Mouse (Mus musculus): ENCODE measurements at regions not wholly inside any gene's neighbourhood (a gene's known extent, or its start where the extent isn't known, plus 50 kb on each side); places are given as distances from the start of the nearest gene placed in this dataset.

- no peak for DNase-seq
- intact Hi-C loops (cut with DNase I; ENCODE audit: low total_unique reads) = no loop called here
These were observed 441.5 kb downstream of the Ebf1 start for GRCm38 (mm10) chr11:45058658-45059057.

- no peak for DNase-seq
- intact Hi-C loops (cut with DNase I; ENCODE audit: low total_unique reads) = no loop called here
These were observed 449.5 kb downstream of the Ebf1 start for GRCm38 (mm10) chr11:45066592-45066991.

GRCm38 (mm10) chr11:45070280-45070679 is 453.2 kb downstream of the Ebf1 start:
- intact Hi-C loops (cut with DNase I; ENCODE audit: low total_unique reads) = no loop called here
- no peak for DNase-seq

- intact Hi-C loops (cut with DNase I; ENCODE audit: low total_unique reads) = no loop called here
- no peak for DNase-seq
These were observed 454.1 kb downstream of the Ebf1 start for GRCm38 (mm10) chr11:45071195-45071594.

GRCm38 (mm10) chr11:45084506-45085037 is 467.5 kb downstream of the Ebf1 start:
- intact Hi-C loops (cut with DNase I; ENCODE audit: low total_unique reads) = no loop called here
- no peak for DNase-seq

- DNase-seq = no peak
- intact Hi-C loops (cut with DNase I; ENCODE audit: low total_unique reads) = no loop called here
These were observed 468.0 kb downstream of the Ebf1 start for GRCm38 (mm10) chr11:45085145-45085544.

GRCm38 (mm10) chr11:45087186-45087915 is 470.2 kb downstream of the Ebf1 start:
- intact Hi-C loops (cut with DNase I; ENCODE audit: low total_unique reads) = no loop called here
- DNase-seq = no peak

GRCm38 (mm10) chr11:45088286-45088685 is 471.2 kb downstream of the Ebf1 start:
- intact Hi-C loops (cut with DNase I; ENCODE audit: low total_unique reads) = no loop called here
- no peak for DNase-seq

GRCm38 (mm10) chr11:45089561-45089960 is 472.4 kb downstream of the Ebf1 start:
- intact Hi-C loops (cut with DNase I; ENCODE audit: low total_unique reads) = no loop called here

GRCm38 (mm10) chr11:45103498-45104336 is 486.6 kb downstream of the Ebf1 start:
- DNase-seq = peak; percentile 9
- intact Hi-C loops (cut with DNase I; ENCODE audit: low total_unique reads) = no loop called here

More at GRCm38 (mm10) chr11:45089561-45089960, 472.4 kb downstream of the Ebf1 start:
- no peak for DNase-seq

GRCm38 (mm10) chr11:45116702-45117101 is 499.6 kb downstream of the Ebf1 start:
- intact Hi-C loops (cut with DNase I; ENCODE audit: low total_unique reads) = no loop called here
- no peak for DNase-seq

GRCm38 (mm10) chr11:45123276-45123675 is 506.2 kb downstream of the Ebf1 start:
- intact Hi-C loops (cut with DNase I; ENCODE audit: low total_unique reads) = no loop called here
- no peak for DNase-seq

- DNase-seq = no peak
- intact Hi-C loops (cut with DNase I; ENCODE audit: low total_unique reads) = no loop called here
These were observed 519.7 kb downstream of the Ebf1 start for GRCm38 (mm10) chr11:45136781-45137180.

- intact Hi-C loops (cut with DNase I; ENCODE audit: low total_unique reads) = no loop called here
- DNase-seq = no peak
These were observed 521.3 kb downstream of the Ebf1 start for GRCm38 (mm10) chr11:45138351-45138975.

- intact Hi-C loops (cut with DNase I; ENCODE audit: low total_unique reads) = no loop called here
- no peak for DNase-seq
These were observed 523.4 kb downstream of the Ebf1 start for GRCm38 (mm10) chr11:45140490-45140889.

- intact Hi-C loops (cut with DNase I; ENCODE audit: low total_unique reads) = no loop called here
- no peak for DNase-seq
These were observed 537.0 kb downstream of the Ebf1 start for GRCm38 (mm10) chr11:45154070-45154469.

GRCm38 (mm10) chr11:45154497-45154896 is 537.4 kb downstream of the Ebf1 start:
- DNase-seq = no peak
- intact Hi-C loops (cut with DNase I; ENCODE audit: low total_unique reads) = no loop called here

GRCm38 (mm10) chr11:45155782-45156181 is 538.7 kb downstream of the Ebf1 start:
- intact Hi-C loops (cut with DNase I; ENCODE audit: low total_unique reads) = no loop called here
- no peak for DNase-seq

- DNase-seq = no peak
- intact Hi-C loops (cut with DNase I; ENCODE audit: low total_unique reads) = no loop called here
These were observed 541.2 kb downstream of the Ebf1 start for GRCm38 (mm10) chr11:45158282-45158681.

- DNase-seq = no peak
- intact Hi-C loops (cut with DNase I; ENCODE audit: low total_unique reads) = no loop called here
These were observed 543.8 kb downstream of the Ebf1 start for GRCm38 (mm10) chr11:45160871-45161270.
